8 mouse cellular contexts compared by ENCODE assay signal in genomic region chr11:102556031-102556715, GRCm38 (mm10). TPM values are rescaled to one million over a fixed set of nuclear protein-coding genes. Genes with fewer than 3 reads are reported as not detected.
A peak's percentile ranks its signal among the peaks of the same experiment; 100 is the strongest.
DNase-seq lines count a peak whose midpoint lies in the region; ATAC-seq and TF ChIP-seq lines count a peak whose summit lies in the region.

Gpatch8 (minus strand) TSS chr11:102556392.

- peaks cover 26% of the 10 kb centered on the region for H3K4me1 ChIP-seq in hindbrain, embryonic 10.5 days (replicated peaks)
- peaks cover 11% of the 10 kb centered on the region; the same call in 1 of the 2 replicates for H3K4me1 ChIP-seq in lung, postnatal 0 days (ENCODE audit: insufficient read depth, low read depth, low read length)

- peak within 1 kb of the TSS; percentile 95 for H3K4me3 ChIP-seq in hindbrain, embryonic 10.5 days
- H3K4me3 ChIP-seq in lung, postnatal 0 days (ENCODE audit: low read depth, low read length) = peak within 1 kb of the TSS; percentile 85

- H3K27me3 ChIP-seq in hindbrain, embryonic 10.5 days (ENCODE audit: insufficient read depth, poor library complexity, severe bottlenecking) = no peaks in the 10 kb centered on the region
- H3K27me3 ChIP-seq in lung, postnatal 0 days (replicated peaks; ENCODE audit: insufficient read depth, low read length) = no peaks in the 10 kb centered on the region

- no peaks in the 10 kb centered on the region for H3K9me3 ChIP-seq in hindbrain, embryonic 10.5 days
- H3K9me3 ChIP-seq in lung, postnatal 0 days (ENCODE audit: low read length) = no peaks in the 10 kb centered on the region

- H3K36me3 ChIP-seq in hindbrain, embryonic 10.5 days = peaks cover 9% of the 10 kb centered on the region; the same call in 1 of the 2 replicates
- H3K36me3 ChIP-seq in lung, postnatal 0 days (ENCODE audit: insufficient read depth, low read length) = no peaks in the 10 kb centered on the region

- peak; percentile 97 for DNase-seq in MN1 (ENCODE audit: low spot score)
- DNase-seq in cerebellum, adult 9-10 months = peak; percentile 96
- DNase-seq in hindbrain, embryonic 10.5 days (ENCODE audit: low spot score) = peak; percentile 98
- DNase-seq in layer of hippocampus, adult 9-11 months = peak; percentile 96
- peak; percentile 99 for DNase-seq in lung, postnatal 0 days (ENCODE audit: low spot score)
- peak; percentile 90 for DNase-seq in ovary, postnatal 14 days (ENCODE audit: low spot score)
- DNase-seq in thymus, postnatal 14 days = peak; percentile 91

- ATAC-seq in frontal cortex, adult (ENCODE audit: low TSS enrichment) = peak; percentile 86
- peak; percentile 99 for ATAC-seq in lung, postnatal 0 days

- under 1% methylated on average over 55 of the region's 55 CpGs for WGBS in hindbrain, embryonic 10.5 days
- 0% methylated on average over 44 of the region's 55 CpGs for WGBS in lung, postnatal 0 days

- H3K27ac ChIP-seq in hindbrain, embryonic 10.5 days = peak within 1 kb of the TSS; percentile 98
- peak within 1 kb of the TSS; percentile 87 for H3K27ac ChIP-seq in lung, postnatal 0 days (ENCODE audit: low read length)

- peak; percentile 61; the same call in 1 of the 2 replicates for TF ChIP-seq EP300 in lung, postnatal 0 days (IDR thresholded peaks at IDR 0.05)

- TF ChIP-seq CTCF in lung, postnatal 0 days (IDR thresholded peaks at IDR 0.05) = 0 out of 2 replicates have a peak, but pooled peaks have one; percentile 3

- H3K4me2 ChIP-seq in lung, postnatal 0 days (replicated peaks; ENCODE audit: low read depth, low read length) = peak within 1 kb of the TSS; percentile 73

- peak within 1 kb of the TSS; percentile 88 for H3K9ac ChIP-seq in lung, postnatal 0 days (replicated peaks; ENCODE audit: low read depth)

RNA-seq across cellular contexts. Expression of gene Gpatch8, which starts in this region (rescaled TPM):
- 63.0 and 66.5 TPM in 2 replicates for polyA plus RNA-seq in hindbrain, embryonic 10.5 days (2016; fragmentation: Nextera tagmentation; extraction: Ambion mirVana)
- polyA plus RNA-seq in lung, postnatal 0 days (2015; fragmentation: Nextera tagmentation; extraction: Ambion mirVana) = 25.3 and 27.4 TPM in 2 replicates

Comparison
In these comparisons a context has a peak if more than half of its experiments do, and no peak if none do; other contexts are left out.
1. Peak in every context shown above with its lines: DNase-seq, ATAC-seq, H3K4me3 ChIP-seq and H3K27ac ChIP-seq.